Mouse (Mus musculus) midbrain, embryonic 11.5 days (tissue): ENCODE results near the gene Tmed8. TPM values are rescaled to one million over a fixed set of nuclear protein-coding genes. Genes with fewer than 3 reads are reported as not detected.

Source experiments
- ATAC-seq: fragments of 200-750 bp; cut with Nextera tagmentation; 2 replicates; pipeline ENCODE4 v1.8.0; 2017; ENCODE audit warnings: moderate TSS enrichment, moderate library complexity; ENCODE audit not compliant: low FRiP score
- DNase-seq: peaks from one replicate; pipeline ENCODE4 v3.0.0; 2015; ENCODE audit warnings: low spot score; ENCODE audit errors: missing footprints
- H3K27ac ChIP-seq: fragments of 300-500 bp; sonication (generic); 2 replicates; pipeline ENCODE4 v1.5.1; 2014; ENCODE audit warnings: low read depth, low read length
- H3K27me3 ChIP-seq: fragments of 300-500 bp; sonication (generic); 2 replicates; pipeline ENCODE4 v1.6.1; 2014; ENCODE audit warnings: mild to moderate bottlenecking, low read length, moderate library complexity, mixed read lengths; ENCODE audit not compliant: control insufficient read depth, insufficient read depth
- H3K36me3 ChIP-seq: fragments of 300-500 bp; sonication (generic); 2 replicates; pipeline ENCODE4 v1.6.1; 2014; ENCODE audit warnings: mild to moderate bottlenecking, low read length, moderate library complexity, mixed read lengths; ENCODE audit not compliant: control insufficient read depth, insufficient read depth
- H3K4me1 ChIP-seq: fragments of 300-500 bp; sonication (generic); 2 replicates; pipeline ENCODE4 v1.6.1; 2014; ENCODE audit warnings: low read length; ENCODE audit not compliant: control insufficient read depth, insufficient read depth
- H3K4me2 ChIP-seq: fragments of 300-500 bp; sonication (generic); 2 replicates; pipeline ENCODE4 v1.6.1; 2014; ENCODE audit warnings: mild to moderate bottlenecking, moderate library complexity
- H3K4me3 ChIP-seq: fragments of 300-500 bp; sonication (generic); 2 replicates; pipeline ENCODE4 v1.5.1; 2014; ENCODE audit warnings: low read depth, low read length
- H3K9ac ChIP-seq: fragments of 300-500 bp; sonication (generic); 2 replicates; pipeline ENCODE4 v1.6.1; 2014; ENCODE audit warnings: low read length
- H3K9me3 ChIP-seq: fragments of 300-500 bp; sonication (generic); 2 replicates; pipeline ENCODE4 v1.6.1; 2016; ENCODE audit warnings: low read length; ENCODE audit not compliant: control insufficient read depth
- WGBS: fragments of 180-500 bp; shearing (Covaris S2); extraction: QIAGEN DNeasy Blood & Tissue Kit; methylation state at CpG from one replicate; pipeline ENCODE4 v1.1.7; 2014; 5-methylcytosine and 5-hydroxymethylcytosine counted together
- polyA plus RNA-seq: library from polyadenylated mRNA; unstranded; fragments of >200 nt; fragmentation: Nextera tagmentation; extraction: Ambion mirVana; gene quantifications from 2 replicates; pipeline ENCODE4 v1.2.1, GENCODE M21; 2014

Tmed8 gene
- polyA plus RNA-seq, result 4.3 TPM in 2 replicates

- Histone ChIP-seq H3K27me3 (no peaks in the 10 kb centered on the region), H3K4me1 (peaks cover 8% of the 10 kb centered on the region), H3K4me3 (peak within 1 kb of the TSS; percentile 81), H3K4me2 (peak within 1 kb of the TSS; percentile 86), H3K27ac (peak within 1 kb of the TSS; percentile 80), H3K36me3 (no peaks in the 10 kb centered on the region), H3K9me3 (no peaks in the 10 kb centered on the region), H3K9ac (peak within 1 kb of the TSS; percentile 90)
- under 1% methylated on average over 65 of the region's 70 CpGs for WGBS
- DNase-seq (peak; percentile 98), ATAC-seq (peak; percentile 95)
These were observed at the start of gene Tmed8 for GRCm38 (mm10) chr12:87199973-87200586. Tmed8 (minus strand) TSS chr12:87200454.

- 88% methylated on average over 1 of the region's 1 CpGs for WGBS
- H3K36me3 ChIP-seq, result peaks cover 14% of the 10 kb centered on the region; the same call in 1 of the 2 replicates
- H3K4me2 ChIP-seq, result no peak within 1 kb of the TSS
These were observed 38.4 kb upstream of the Tmed8 start, which contains the start of gene Noxred1 for GRCm38 (mm10) chr12:87238632-87239031. Noxred1 (minus strand) TSS chr12:87238732.

GRCm38 (mm10) chr12:87236882-87237483 is 36.7 kb upstream of the Tmed8 start:
- H3K4me3 ChIP-seq, result no peak overlapping the region
- H3K9ac ChIP-seq, result no peak overlapping the region
- H3K4me1 ChIP-seq, result no peaks in the 10 kb centered on the region
- WGBS, result 86% methylated on average over 5 of the region's 5 CpGs
- no peaks in the 10 kb centered on the region for H3K27me3 ChIP-seq
- no peak overlapping the region for H3K4me2 ChIP-seq
- no peaks in the 10 kb centered on the region for H3K9me3 ChIP-seq
- ATAC-seq (no peak), DNase-seq (no peak)
- H3K36me3 ChIP-seq, result peaks cover 11% of the 10 kb centered on the region; the same call in 1 of the 2 replicates
- H3K27ac ChIP-seq, result no peak overlapping the region

More at GRCm38 (mm10) chr12:87238632-87239031, 38.4 kb upstream of the Tmed8 start, which contains the start of gene Noxred1:
- Histone ChIP-seq H3K9ac (no peak within 1 kb of the TSS), H3K4me3 (no peak within 1 kb of the TSS), H3K27ac (no peak within 1 kb of the TSS), H3K4me1 (no peaks in the 10 kb centered on the region), H3K27me3 (no peaks in the 10 kb centered on the region), H3K9me3 (no peaks in the 10 kb centered on the region)
- no peak for ATAC-seq
- DNase-seq, result no peak

GRCm38 (mm10) chr12:87230379-87230895 is 30.2 kb upstream of the Tmed8 start:
- no peak overlapping the region for H3K4me2 ChIP-seq
- no peak overlapping the region for H3K27ac ChIP-seq
- no peaks in the 10 kb centered on the region for H3K4me1 ChIP-seq
- no peaks in the 10 kb centered on the region for H3K36me3 ChIP-seq
- DNase-seq (no peak), ATAC-seq (no peak)
- no peak overlapping the region for H3K9ac ChIP-seq
- H3K4me3 ChIP-seq, result no peak overlapping the region
- no peaks in the 10 kb centered on the region for H3K9me3 ChIP-seq
- no peaks in the 10 kb centered on the region for H3K27me3 ChIP-seq

- Histone ChIP-seq H3K9me3 (no peaks in the 10 kb centered on the region), H3K36me3 (no peaks in the 10 kb centered on the region), H3K4me1 (no peaks in the 10 kb centered on the region), H3K27ac (no peak overlapping the region), H3K9ac (no peak overlapping the region), H3K27me3 (no peaks in the 10 kb centered on the region), H3K4me3 (no peak overlapping the region), H3K4me2 (no peak overlapping the region)
- DNase-seq, result no peak
- ATAC-seq, result no peak
- WGBS, result 88% methylated on average over 2 of the region's 2 CpGs
These were observed 29.4 kb upstream of the Tmed8 start for GRCm38 (mm10) chr12:87229633-87230032.

GRCm38 (mm10) chr12:87226801-87227200 is 26.5 kb upstream of the Tmed8 start:
- H3K27ac ChIP-seq, result no peak overlapping the region
- H3K4me2 ChIP-seq, result no peak overlapping the region
- no peak for DNase-seq
- no peaks in the 10 kb centered on the region for H3K9me3 ChIP-seq
- no peak for ATAC-seq
- H3K36me3 ChIP-seq, result no peaks in the 10 kb centered on the region
- no peaks in the 10 kb centered on the region for H3K27me3 ChIP-seq
- H3K4me3 ChIP-seq, result no peak overlapping the region
- 77% methylated on average over 7 of the region's 7 CpGs for WGBS
- no peaks in the 10 kb centered on the region for H3K4me1 ChIP-seq
- H3K9ac ChIP-seq, result no peak overlapping the region

- H3K27me3 ChIP-seq, result no peaks in the 10 kb centered on the region
- 72% methylated on average over 10 of the region's 10 CpGs for WGBS
- no peaks in the 10 kb centered on the region for H3K4me1 ChIP-seq
- no peaks in the 10 kb centered on the region for H3K36me3 ChIP-seq
- no peak overlapping the region for H3K27ac ChIP-seq
- no peaks in the 10 kb centered on the region for H3K9me3 ChIP-seq
- no peak for ATAC-seq
- DNase-seq, result no peak
- no peak overlapping the region for H3K9ac ChIP-seq
- no peak overlapping the region for H3K4me2 ChIP-seq
- H3K4me3 ChIP-seq, result no peak overlapping the region
These were observed 24.7 kb upstream of the Tmed8 start for GRCm38 (mm10) chr12:87224950-87225349.

- DNase-seq (no peak), ATAC-seq (no peak)
- 76% methylated on average over 7 of the region's 7 CpGs for WGBS
- no peak overlapping the region for H3K4me2 ChIP-seq
- no peaks in the 10 kb centered on the region for H3K36me3 ChIP-seq
- H3K9me3 ChIP-seq, result no peaks in the 10 kb centered on the region
- H3K9ac ChIP-seq, result no peak overlapping the region
- H3K4me3 ChIP-seq, result no peak overlapping the region
- no peaks in the 10 kb centered on the region for H3K4me1 ChIP-seq
- H3K27ac ChIP-seq, result no peak overlapping the region
- no peaks in the 10 kb centered on the region for H3K27me3 ChIP-seq
These were observed 19.1 kb upstream of the Tmed8 start for GRCm38 (mm10) chr12:87219362-87219761.

GRCm38 (mm10) chr12:87217596-87217995 is 17.3 kb upstream of the Tmed8 start:
- ATAC-seq (no peak), DNase-seq (no peak)
- H3K4me3 ChIP-seq, result no peak overlapping the region
- no peak overlapping the region for H3K9ac ChIP-seq
- H3K27ac ChIP-seq, result no peak overlapping the region
- no peak overlapping the region for H3K4me2 ChIP-seq
- no peaks in the 10 kb centered on the region for H3K9me3 ChIP-seq
- no peaks in the 10 kb centered on the region for H3K4me1 ChIP-seq
- no peaks in the 10 kb centered on the region for H3K27me3 ChIP-seq
- H3K36me3 ChIP-seq, result no peaks in the 10 kb centered on the region
